Mouse (Mus musculus): ENCODE measurements around the gene Rps17.

The Rps17 gene

DNA sequence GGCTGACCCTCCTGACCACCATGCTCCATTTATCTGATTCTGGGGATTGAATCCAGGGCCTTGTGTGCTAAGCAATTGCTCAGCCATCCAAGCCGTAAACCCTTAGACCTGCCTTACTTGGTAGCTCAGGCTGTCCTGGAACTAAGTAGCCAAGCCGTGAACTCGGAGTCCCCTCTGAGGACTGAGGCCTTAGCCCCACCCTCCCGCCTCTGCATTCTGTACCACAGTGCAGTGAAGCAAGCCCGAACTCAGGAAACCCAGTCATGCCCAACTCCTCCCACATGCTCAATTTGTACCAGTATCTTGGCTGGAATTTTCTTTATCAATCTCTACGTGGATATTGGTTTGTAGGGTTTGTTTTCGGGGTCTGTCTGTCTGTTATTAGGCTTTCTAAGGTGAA lies 13.2 kb downstream of the Rps17 start:
- no peak for DNase-seq (ENCODE audit: low read depth)

DNA sequence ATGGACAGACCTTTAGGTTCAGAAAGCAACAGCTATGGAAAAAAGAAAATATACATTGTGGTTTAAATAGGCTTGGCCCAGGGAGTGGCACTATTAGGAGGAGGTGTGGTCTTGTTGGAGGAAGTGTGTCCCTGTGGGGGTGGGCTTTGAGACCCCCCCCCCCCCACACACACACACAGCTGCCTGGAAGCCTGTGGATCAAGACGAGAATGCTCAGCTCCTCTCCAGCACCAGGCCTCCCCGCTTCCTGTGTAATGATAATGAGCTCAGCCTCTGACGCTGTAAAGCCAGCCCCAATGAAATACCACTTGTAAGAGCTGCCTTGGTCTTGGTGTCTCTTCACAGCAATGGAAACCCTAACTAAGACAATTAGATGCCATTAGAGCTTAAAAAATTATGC lies 14.3 kb downstream of the Rps17 start:
- no peak for DNase-seq (ENCODE audit: low read depth)

GRCm38 (mm10) chr7:81327661-81328060 lies 17.4 kb downstream of the Rps17 start:
- DNase-seq (ENCODE audit: low read depth) = no peak

DNA sequence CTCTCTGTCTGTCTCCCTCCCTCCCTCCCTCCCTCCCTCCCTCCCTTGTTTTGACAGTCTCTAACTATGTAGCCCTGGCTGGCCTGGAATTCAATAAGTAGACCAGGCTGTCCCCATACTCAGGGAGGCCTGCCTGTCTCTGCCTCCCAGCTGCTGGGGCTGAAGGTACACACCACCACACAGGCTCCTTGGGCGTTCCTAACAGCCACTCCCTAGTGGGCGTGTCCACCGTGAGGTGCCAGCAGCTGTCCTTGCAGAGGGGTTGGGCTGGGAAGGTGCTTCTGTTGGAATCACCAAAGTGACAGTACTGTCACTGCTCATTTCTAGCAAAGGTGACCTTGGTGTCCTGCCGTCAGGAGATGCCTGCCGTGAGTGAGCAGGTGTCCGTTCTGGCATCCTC lies 18.2 kb downstream of the Rps17 start:
- DNase-seq (ENCODE audit: low read depth) = no peak

GRCm38 (mm10) chr7:81326043-81326442 lies 19.0 kb downstream of the Rps17 start:
- no peak for DNase-seq (ENCODE audit: low read depth)

DNA sequence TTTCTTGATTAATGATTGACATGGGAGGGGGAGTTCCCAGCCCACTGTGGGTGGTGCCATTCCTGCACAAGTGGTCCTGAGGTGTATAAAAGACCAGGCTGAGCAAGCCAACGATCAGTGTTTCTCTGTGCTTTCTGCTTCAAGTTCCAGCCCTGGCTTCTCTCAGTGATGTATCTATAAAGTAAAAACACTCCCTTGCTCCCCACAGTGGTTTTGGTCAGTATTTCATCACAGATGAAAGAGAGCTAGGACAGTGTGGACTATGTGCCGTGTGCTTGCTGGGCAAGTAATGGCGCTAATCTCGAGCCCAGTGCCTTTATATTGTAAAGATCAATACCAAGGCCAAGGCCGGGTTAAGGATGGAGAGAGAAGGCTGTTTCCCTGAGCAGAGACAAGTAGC lies 23.3 kb downstream of the Rps17 start:
- no peak for DNase-seq (ENCODE audit: low read depth)

GRCm38 (mm10) chr7:81319749-81320148 lies 25.3 kb downstream of the Rps17 start:
- no peak for DNase-seq (ENCODE audit: low read depth)

GRCm38 (mm10) chr7:81315583-81315982 lies 29.5 kb downstream of the Rps17 start:
- DNase-seq (ENCODE audit: low read depth) = no peak

DNA sequence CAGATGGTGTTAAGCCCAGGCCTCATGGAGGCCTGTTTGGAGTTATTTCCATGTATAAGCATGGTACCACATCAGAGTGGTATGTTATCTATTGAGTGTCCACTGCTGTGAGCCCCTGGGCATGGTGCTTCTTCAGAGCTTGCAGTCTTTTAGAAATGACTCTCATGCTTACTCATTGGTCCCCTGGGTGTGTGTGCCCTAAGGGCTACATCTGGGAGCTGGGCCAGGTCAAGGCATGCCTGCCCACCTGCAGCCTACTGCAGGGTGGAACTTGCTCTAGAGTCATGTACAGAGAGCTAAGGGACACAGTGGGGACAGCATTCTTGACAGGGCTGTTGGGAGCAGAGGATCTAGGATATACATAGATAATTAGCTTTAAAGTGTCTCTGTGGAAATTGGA lies 33.5 kb downstream of the Rps17 start:
- no peak for DNase-seq (ENCODE audit: low read depth)

GRCm38 (mm10) chr7:81311130-81311529 lies 33.9 kb downstream of the Rps17 start:
- DNase-seq (ENCODE audit: low read depth) = no peak

- DNase-seq (ENCODE audit: low read depth) = no peak
Observed at GRCm38 (mm10) chr7:81309247-81309646, 35.8 kb downstream of the Rps17 start.

DNA sequence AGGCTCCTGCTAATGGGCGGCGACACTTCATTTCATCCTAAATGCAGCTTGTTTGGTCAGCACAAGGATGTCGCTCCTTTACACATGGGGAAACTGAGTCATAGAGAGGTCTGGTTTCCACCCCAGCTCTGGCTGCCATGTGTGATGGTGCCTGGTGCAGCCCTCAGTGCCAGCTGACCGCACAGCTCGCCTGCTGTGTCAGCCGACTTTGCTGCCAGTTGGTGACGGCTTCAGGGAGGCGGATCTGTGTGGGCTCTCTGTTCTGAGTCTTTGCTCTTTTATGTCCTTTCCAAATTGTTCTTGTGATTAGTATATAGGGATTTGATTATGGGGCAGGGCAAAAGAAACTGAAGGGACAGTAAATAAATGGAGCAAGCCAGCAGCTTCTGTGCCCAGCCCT lies 37.3 kb downstream of the Rps17 start:
- no peak for DNase-seq (ENCODE audit: low read depth)

DNA sequence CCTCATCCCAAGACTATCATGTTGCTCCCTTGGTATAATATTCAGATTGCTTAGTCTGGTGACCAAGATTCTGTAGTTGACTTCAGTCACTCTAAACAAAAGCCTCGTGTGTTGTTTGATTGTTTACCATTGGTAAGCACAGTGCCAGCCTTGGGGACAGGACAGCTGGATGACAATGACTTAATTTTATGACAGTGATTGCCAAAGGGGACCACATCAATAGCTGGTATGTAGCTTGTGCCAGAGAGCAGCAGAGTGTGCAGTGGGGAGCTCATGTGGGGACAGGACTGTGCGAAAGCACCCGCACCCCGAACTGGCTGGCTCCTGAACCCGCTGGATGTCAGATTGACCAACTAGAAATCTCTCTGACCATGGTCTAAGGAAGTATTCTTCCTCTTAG lies 40.4 kb downstream of the Rps17 start:
- DNase-seq (ENCODE audit: low read depth) = no peak

DNA sequence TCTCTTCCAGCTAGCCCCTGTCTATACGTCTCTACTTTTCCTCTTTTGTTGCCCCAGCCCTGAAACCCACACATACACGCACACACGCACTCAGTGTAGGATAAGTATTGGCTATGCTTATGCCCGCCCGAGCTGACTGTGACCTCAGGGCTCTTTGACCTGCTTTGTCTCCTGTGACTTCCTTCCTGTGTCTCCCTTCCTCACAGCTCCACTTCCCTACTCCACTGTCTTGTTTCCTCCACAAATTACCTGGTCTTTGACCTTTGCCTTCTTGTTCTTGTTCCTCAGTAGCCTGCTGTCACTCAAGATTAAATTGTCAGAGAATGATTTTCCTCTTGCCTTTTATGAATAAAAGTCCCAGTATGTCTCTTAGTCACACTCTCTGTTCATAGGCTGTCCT lies 41.0 kb downstream of the Rps17 start:
- DNase-seq (ENCODE audit: low read depth) = no peak

GRCm38 (mm10) chr7:81303682-81304081 lies 41.4 kb downstream of the Rps17 start:
- no peak for DNase-seq (ENCODE audit: low read depth)

- no peak for DNase-seq (ENCODE audit: low read depth)
Observed at GRCm38 (mm10) chr7:81301323-81301722, 43.7 kb downstream of the Rps17 start.

DNA sequence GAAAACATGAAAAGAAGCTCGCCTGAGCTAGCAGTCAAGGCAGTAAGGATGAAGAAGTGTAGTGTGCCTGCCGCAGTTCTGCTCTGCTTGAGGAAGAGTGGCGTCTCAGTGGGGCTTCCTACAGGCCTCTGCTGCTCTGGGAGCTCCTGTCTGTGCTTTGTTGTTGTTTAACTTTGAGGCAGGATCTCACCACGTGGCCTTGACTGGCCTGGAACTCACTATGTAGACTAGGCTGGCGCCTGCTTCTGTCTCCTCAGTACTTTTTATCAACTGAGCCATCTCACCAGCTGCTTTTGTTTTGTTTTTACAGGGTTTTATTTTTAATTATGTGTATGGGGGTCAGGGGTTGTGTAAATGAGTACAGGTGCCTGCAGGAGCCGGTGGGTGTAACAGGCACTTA lies 46.8 kb downstream of the Rps17 start:
- no peak for DNase-seq (ENCODE audit: low read depth)

- no peak for DNase-seq (ENCODE audit: low read depth)
Observed at GRCm38 (mm10) chr7:81295169-81295568, 49.9 kb downstream of the Rps17 start.

Measured in c-Kit-positive CD71-positive TER-119-negative erythroid progenitor cells, embryonic 14.5 days (primary cell).